Mouse (Mus musculus) limb, embryonic 10.5 days (tissue): ENCODE data around the gene Rsph1. TPM values are rescaled to one million over a fixed set of nuclear protein-coding genes. Genes with fewer than 3 reads are reported as not detected.

Experiments
- DNase-seq: peaks from one replicate; pipeline ENCODE4 v3.0.0-alpha.2; 2017; ENCODE audit warnings: low spot score
- H3K27ac ChIP-seq: fragments of 300-500 bp; sonication (generic); 2 replicates; pipeline ENCODE4 v1.5.1; 2016; ENCODE audit warnings: mild to moderate bottlenecking
- H3K27me3 ChIP-seq: fragments of 300-500 bp; sonication (generic); 2 replicates; pipeline ENCODE4 v1.6.1; 2016; ENCODE audit warnings: low read depth, mild to moderate bottlenecking; ENCODE audit not compliant: poor library complexity, severe bottlenecking
- H3K36me3 ChIP-seq: fragments of 300-500 bp; sonication (generic); 2 replicates; pipeline ENCODE4 v1.6.1; 2016; ENCODE audit warnings: mild to moderate bottlenecking, moderate library complexity
- H3K4me1 ChIP-seq: fragments of 300-500 bp; sonication (generic); 2 replicates; pipeline ENCODE4 v1.6.1; 2016
- H3K4me3 ChIP-seq: fragments of 300-500 bp; sonication (generic); 2 replicates; pipeline ENCODE4 v1.5.1; 2016; ENCODE audit warnings: mild to moderate bottlenecking, moderate library complexity
- H3K9me3 ChIP-seq: fragments of 300-500 bp; sonication (generic); replicated peaks from 2 replicates; pipeline ENCODE4 v1.6.1; 2016; ENCODE audit warnings: mild to moderate bottlenecking
- WGBS: fragments of 180-500 bp; shearing (Covaris S2); methylation state at CpG from one replicate; pipeline ENCODE4 v1.1.7; 2016; 5-methylcytosine and 5-hydroxymethylcytosine counted together
- polyA plus RNA-seq: library from polyadenylated mRNA; unstranded; fragments of >200 nt; fragmentation: Nextera tagmentation; extraction: Ambion mirVana; gene quantifications from 2 replicates; pipeline ENCODE4 v1.2.1, GENCODE M21; 2016

The Rsph1 gene
- polyA plus RNA-seq = 0.62 and 0.90 TPM in 2 replicates

DNA sequence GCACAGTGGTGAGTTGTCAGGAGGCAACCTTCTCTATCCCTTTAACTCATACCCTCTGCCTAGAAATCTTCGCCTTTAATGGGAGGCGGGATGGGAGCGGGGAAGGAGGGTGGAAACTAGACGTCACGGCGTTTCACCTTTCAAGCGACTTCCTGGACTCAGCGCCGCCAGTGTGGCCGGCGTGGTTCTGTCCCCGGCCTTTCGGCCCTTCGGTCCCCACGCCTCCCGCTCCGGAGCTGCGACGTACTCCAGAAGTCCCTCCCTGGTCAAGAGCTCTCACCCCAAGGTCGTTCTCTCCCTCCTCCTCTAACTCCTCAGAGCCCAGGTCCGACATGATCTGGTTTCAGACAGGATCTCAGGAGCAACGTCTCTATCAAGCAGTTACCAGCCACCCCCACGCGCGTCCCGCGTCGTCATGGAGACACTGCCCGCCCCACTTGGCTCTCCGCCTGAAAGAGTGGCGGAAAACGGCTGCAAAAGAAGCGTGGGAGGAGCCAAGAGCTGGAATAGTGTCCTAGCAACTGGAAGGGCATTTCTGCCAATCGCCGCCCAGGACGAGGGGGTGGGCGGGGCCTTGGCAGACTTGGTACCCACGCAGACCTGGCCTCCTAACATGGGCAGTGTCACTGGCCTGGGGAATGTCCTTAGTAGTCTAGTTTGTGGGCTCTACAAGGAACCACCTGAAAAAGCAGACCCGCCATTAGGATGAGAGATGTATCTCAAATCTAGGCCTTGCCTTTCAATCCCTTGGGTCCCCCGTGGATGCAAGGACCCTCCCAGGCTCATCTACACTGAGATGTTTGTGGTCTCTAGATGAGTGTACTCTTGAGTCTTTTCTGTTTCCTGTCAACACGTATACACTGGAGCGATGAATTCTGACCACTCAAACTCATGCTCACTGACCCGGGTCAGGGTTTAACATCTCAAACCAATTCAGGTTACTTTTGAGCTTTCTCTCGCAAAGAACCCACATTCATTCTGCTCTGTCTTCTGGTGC lies at the start of gene Rsph1:
Gene Rsph1 (minus strand): TSS at position 462 of the 997 bp plus-strand sequence.
- H3K9me3 ChIP-seq = no peaks in the 10 kb centered on the region
- peaks cover 9% of the 10 kb centered on the region; the same call in 1 of the 2 replicates for H3K27me3 ChIP-seq
- peak; percentile 88 for DNase-seq
- H3K4me1 ChIP-seq = peaks cover 16% of the 10 kb centered on the region
- peak within 1 kb of the TSS; percentile 37 for H3K27ac ChIP-seq
- WGBS = 10% methylated on average over 44 of the region's 44 CpGs
- no peaks in the 10 kb centered on the region for H3K36me3 ChIP-seq
- peak within 1 kb of the TSS; percentile 55 for H3K4me3 ChIP-seq

DNA sequence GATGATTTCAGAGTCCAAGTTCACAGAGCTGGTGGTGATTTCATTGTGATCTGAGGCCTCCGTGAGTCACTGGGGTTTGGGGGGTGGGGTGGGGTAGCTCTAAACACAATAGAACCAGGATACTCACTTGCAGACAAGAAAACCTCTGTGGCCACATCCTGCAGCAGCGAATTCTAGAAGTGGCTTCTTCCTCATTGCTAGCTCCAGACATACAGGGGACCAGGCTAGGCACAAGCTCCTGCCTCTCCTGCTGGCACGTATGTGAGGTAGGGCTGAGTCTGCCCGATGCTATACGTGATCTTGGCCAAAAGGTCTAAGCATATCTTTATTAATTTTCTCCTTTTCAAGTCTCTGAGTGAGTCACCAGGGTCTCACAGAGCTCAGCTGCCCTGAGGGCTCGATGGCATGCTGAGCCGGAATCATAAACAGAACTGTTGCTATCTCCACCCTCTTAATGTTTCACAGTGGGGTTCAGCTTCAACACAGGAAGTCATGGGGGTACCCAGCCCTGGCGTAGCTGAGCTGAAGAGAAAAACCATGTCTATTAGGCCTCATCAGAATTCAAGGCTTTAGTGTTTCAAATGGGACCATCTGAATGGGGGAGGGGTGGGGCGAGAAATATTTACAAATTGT lies 49.2 kb upstream of the Rsph1 start:
- H3K27me3 ChIP-seq = no peaks in the 10 kb centered on the region
- DNase-seq = no peak
- peaks cover 19% of the 10 kb centered on the region for H3K4me1 ChIP-seq
- no peak overlapping the region for H3K4me3 ChIP-seq
- no peaks in the 10 kb centered on the region for H3K9me3 ChIP-seq
- no peak overlapping the region for H3K27ac ChIP-seq
- no peaks in the 10 kb centered on the region for H3K36me3 ChIP-seq
- 51% methylated on average over 9 of the region's 9 CpGs for WGBS

DNA sequence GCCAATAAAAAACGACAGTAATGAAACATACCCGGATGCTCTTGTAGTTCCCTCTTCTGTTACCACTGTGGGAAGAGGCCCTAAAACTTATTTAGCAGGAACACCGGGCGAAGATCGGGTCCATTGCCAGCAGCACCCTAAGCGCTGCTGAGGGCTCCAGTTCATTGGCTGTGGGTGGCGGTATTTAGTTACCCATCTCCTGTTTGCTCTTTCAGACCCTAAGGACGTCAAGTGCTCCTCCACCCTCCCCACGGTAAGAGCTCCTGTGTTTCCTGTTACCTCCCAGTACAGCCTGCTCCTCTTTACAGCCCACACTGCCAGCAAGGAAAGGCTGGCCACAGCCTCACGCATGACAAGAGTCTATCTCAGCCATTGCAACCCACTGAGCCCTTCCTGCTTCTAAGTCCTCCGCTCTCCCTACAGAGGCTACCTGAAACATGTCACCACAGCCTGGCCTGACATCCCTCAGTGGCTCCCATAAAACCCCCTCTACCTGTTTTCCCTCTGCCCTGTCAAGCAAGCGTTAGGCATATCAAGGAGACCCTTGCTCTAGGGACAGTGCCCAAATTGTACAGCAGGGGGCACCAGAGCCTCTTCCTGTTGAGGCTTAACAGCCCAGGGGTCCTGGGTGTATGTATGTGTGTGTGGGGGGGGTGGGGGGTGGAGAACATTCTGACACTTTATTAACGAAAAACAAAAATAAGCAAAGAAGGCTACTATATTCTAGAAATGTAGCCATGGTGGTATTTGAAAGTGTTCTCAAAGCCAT lies 48.5 kb upstream of the Rsph1 start:
- no peaks in the 10 kb centered on the region for H3K27me3 ChIP-seq
- WGBS = 71% methylated on average over 13 of the region's 13 CpGs
- no peak overlapping the region for H3K4me3 ChIP-seq
- DNase-seq = peak; percentile 70
- peaks cover 21% of the 10 kb centered on the region for H3K4me1 ChIP-seq
- no peak overlapping the region for H3K27ac ChIP-seq
- no peaks in the 10 kb centered on the region for H3K36me3 ChIP-seq
- no peaks in the 10 kb centered on the region for H3K9me3 ChIP-seq

DNA sequence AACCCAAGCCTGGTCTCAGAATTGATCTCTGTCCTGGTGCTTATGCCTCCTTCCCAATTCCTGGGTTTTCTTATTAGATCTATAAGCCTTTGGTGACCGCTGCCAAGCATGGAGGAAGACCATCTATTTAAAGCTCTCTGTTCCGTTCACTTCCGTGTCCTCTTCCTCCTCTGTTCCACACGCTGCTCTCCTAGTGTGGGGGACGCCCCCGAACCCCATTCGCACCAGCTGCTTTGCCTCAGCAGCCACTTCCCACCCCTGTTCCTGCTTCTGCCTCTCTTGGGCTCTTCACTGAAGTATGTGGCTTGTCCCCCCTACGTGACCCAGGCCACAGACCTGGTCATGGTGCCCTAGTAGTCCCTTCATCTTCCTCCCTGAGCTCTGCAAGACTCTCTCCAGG lies 47.0 kb upstream of the Rsph1 start:
- Histone ChIP-seq H3K27ac (0 out of 2 replicates have a peak overlapping the region, but pooled peaks have one; percentile 4), H3K9me3 (no peaks in the 10 kb centered on the region), H3K4me3 (no peak overlapping the region), H3K27me3 (no peaks in the 10 kb centered on the region), H3K36me3 (no peaks in the 10 kb centered on the region), H3K4me1 (peaks cover 21% of the 10 kb centered on the region)
- WGBS = 93% methylated on average over 8 of the region's 8 CpGs
- no peak for DNase-seq

DNA sequence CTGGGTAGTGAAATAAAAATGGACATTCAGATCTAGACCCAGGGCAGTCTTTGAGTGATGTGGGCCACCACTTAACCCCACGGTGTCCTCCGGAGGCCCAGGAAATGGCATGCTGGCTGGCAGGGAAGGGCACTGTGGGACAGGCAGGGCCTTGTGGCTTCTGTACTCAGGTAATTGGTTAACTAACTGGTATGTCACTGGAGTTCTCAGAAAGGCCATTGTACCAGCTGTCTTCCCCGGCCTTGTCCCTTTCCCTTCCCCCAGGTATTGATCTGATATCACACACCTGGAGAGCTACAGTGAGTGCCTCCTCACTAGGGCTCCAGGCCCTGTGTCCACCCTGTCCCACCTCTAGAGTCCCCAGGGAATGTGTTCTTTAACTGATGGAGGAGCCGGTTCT lies 46.2 kb upstream of the Rsph1 start:
- no peak for DNase-seq
- no peak overlapping the region for H3K27ac ChIP-seq
- WGBS = 91% methylated on average over 4 of the region's 4 CpGs
- H3K27me3 ChIP-seq = no peaks in the 10 kb centered on the region
- H3K9me3 ChIP-seq = no peaks in the 10 kb centered on the region
- H3K36me3 ChIP-seq = no peaks in the 10 kb centered on the region
- H3K4me1 ChIP-seq = peaks cover 21% of the 10 kb centered on the region
- H3K4me3 ChIP-seq = no peak overlapping the region

DNA sequence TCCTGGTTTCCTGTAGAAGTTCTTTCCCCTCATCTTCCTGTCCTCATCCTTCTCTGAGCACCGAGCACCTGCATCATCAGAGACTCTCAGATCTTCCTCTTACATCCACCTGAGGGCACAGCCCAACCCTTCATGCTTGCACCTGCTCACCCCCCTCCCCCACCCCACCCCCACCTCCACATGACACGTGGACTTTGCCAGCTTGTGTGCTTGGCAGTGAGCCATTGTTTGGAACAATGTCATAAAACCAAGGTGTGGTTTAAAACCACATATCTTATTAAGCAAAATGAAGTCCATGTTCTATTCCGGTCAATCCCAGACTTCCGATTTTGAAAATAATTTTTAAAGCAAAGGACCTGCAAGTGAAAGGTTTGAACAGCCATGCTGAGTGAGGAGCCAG lies 45.3 kb upstream of the Rsph1 start:
- Histone ChIP-seq H3K9me3 (no peaks in the 10 kb centered on the region), H3K36me3 (no peaks in the 10 kb centered on the region), H3K4me3 (no peak overlapping the region), H3K27ac (no peak overlapping the region), H3K27me3 (no peaks in the 10 kb centered on the region), H3K4me1 (peaks cover 26% of the 10 kb centered on the region)
- WGBS = 88% methylated on average over 4 of the region's 4 CpGs
- no peak for DNase-seq

DNA sequence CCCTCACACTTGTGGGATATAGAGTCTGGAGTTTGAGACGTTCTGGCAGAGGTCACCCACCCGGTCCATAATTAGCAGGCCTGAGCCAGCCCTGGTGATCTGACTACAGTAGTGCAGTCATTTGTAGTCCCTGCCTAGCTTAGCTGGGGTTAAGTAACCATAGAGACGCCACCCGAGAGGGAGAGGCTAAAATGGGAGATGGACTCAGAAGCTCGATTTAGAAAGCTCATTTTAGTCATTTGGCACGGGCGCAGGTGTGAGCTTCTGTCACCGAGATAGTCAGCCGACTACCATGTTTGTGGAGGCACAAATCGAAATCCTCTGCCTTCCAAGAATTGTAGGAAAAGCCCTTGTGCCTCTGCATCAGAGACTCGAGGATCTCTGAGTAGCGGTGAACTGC lies 44.2 kb upstream of the Rsph1 start:
- 80% methylated on average over 12 of the region's 12 CpGs for WGBS
- Histone ChIP-seq H3K36me3 (no peaks in the 10 kb centered on the region), H3K27ac (no peak overlapping the region), H3K27me3 (no peaks in the 10 kb centered on the region), H3K4me1 (peaks cover 21% of the 10 kb centered on the region), H3K4me3 (no peak overlapping the region), H3K9me3 (no peaks in the 10 kb centered on the region)
- DNase-seq = no peak

DNA sequence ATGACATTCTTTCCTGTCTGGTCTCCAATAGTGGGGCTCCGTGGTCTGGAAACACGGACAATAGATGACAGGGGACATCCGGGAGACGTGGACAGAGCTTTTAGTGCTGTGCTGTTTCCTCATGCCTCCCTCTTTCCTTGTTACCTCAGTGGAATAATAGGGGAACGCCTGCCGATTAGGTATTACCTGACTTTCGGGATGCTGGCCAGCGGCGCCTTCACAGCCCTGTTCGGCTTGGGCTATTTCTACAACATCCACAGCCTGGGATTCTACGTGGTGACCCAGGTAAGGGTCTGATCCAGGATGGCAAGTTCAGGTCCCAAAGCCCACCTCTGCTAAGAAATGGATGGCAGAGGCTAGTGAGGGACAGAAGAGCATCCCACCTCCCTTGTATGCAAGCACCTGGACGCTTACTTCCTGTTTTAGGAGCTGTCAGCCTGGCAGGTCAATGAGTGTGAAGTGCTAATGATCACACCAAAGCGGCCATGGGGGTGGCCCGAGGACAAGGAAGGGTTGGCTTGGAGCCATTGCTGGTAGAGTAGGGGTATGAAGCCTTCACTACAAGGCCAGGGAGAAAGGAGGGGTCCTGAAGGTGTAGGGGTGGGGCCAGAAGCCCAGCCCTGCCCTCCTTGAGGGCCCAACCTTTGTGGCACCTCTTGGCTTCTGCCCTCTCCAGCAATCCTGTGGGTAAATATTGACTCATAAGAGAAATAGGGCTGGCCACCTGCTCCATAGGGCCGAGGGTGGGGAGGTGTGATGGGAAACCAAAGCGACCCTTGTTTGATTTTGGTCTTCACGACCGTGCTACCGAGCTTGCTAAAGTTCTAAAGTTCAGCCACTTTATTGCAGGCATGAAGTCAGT lies 42.0 kb upstream of the Rsph1 start:
- Histone ChIP-seq H3K9me3 (no peaks in the 10 kb centered on the region), H3K4me3 (no peak overlapping the region), H3K27me3 (no peaks in the 10 kb centered on the region), H3K27ac (no peak overlapping the region), H3K4me1 (peaks cover 16% of the 10 kb centered on the region), H3K36me3 (no peaks in the 10 kb centered on the region)
- no peak for DNase-seq
- 90% methylated on average over 19 of the region's 19 CpGs for WGBS

DNA sequence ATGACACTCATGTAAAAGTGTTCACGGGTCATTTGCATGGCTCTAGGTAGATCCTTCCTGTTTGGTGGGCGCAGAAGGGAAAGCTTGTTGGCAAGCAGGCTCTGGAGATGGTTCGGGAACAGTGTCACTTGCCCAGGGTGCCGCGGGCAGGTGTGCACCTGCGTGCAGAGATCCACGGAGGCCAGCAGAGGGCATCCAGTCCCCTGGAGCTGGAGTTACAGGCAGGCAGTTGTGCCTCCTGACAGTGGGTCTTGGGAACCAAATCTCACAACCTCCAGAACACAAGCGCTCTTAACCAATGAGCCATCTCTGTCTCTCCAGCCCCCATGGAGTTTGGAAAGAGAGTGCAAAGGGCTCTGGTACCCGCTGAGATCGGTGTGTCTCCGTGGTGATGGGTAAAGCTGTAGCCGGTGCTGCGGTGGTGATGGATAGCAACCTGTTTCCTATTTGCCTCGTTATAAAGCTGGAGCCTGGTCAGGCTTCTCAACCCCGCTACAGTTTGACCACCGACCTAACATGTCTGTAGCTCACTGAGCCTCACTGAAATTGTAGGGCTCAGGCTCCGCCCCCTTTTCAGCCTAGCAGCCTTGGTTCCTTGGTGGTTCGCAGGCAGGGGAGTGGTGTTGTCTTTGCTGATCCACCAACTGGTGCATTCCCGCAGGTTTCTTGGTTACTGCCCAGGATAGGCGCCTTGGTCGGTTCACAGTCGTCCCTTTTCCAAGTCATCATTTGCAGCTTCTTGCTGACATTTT lies 40.5 kb upstream of the Rsph1 start:
- Histone ChIP-seq H3K4me3 (no peak overlapping the region), H3K36me3 (no peaks in the 10 kb centered on the region), H3K27ac (no peak overlapping the region), H3K9me3 (no peaks in the 10 kb centered on the region), H3K27me3 (no peaks in the 10 kb centered on the region), H3K4me1 (peaks cover 16% of the 10 kb centered on the region)
- 42% methylated on average over 22 of the region's 22 CpGs for WGBS
- no peak for DNase-seq

DNA sequence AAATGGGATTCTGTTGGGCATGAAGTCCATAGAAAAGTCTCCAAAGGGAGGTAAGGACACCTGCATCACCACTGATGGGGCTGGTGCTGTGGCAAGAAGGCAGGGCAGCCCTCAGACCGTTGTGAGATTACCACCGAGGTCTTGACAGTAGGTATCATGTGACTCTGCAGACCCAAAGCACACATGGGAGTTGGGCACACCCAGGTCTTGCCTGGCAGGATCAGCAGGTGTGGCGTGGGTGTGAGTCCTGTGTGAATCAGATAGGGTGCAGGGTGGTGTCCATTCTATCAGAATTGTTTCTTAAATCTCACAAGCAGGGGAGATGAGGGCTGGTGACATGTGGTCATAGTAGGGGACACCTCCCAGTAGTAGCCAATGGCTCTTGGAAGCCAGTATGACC lies 39.8 kb upstream of the Rsph1 start:
- Histone ChIP-seq H3K4me1 (peaks cover 16% of the 10 kb centered on the region), H3K27ac (no peak overlapping the region), H3K27me3 (no peaks in the 10 kb centered on the region), H3K9me3 (no peaks in the 10 kb centered on the region), H3K36me3 (no peaks in the 10 kb centered on the region), H3K4me3 (no peak overlapping the region)
- 82% methylated on average over 3 of the region's 3 CpGs for WGBS
- DNase-seq = no peak

DNA sequence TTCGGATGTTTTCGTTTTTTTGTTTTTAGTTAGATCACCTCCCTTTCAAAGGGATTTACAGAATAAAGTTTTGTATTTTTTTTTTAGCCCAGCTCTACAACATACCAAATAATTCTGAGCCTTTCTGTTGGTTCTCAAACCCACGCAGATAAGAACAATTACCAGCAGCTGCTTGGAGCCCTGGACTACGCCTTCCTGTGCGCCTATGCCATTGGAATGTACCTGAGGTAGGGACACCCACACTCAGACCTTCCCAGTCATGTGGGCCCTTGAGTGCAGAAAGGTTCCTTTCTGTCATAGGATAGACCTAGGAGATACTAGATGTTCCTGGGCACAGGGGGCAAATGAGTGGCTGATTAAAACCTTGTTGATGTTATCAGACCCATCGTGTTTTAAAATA lies 38.8 kb upstream of the Rsph1 start:
- Histone ChIP-seq H3K4me3 (no peak overlapping the region), H3K4me1 (peaks cover 13% of the 10 kb centered on the region), H3K9me3 (no peaks in the 10 kb centered on the region), H3K27ac (no peak overlapping the region), H3K36me3 (no peaks in the 10 kb centered on the region), H3K27me3 (no peaks in the 10 kb centered on the region)
- 88% methylated on average over 6 of the region's 6 CpGs for WGBS
- no peak for DNase-seq
